Mouse (Mus musculus) brain, embryonic 14.5 days (tissue): Measurements from ENCODE around the gene Ppp1r8. TPM values are rescaled to one million over a fixed set of nuclear protein-coding genes. Genes with fewer than 3 reads are reported as not detected.
"Not testable (repeated sequence)": the region's sequence is repeated elsewhere in the genome, so short reads cannot be mapped to it uniquely, and the experiment has no call there.

Experiments used
- DNase-seq: peaks from one replicate; pipeline ENCODE4 v3.0.0-alpha.2; 2011; ENCODE audit warnings: low read depth
- CTCF ChIP-seq: fragments of 200-500 bp; IDR thresholded peaks from 2 replicates; pipeline ENCODE4 v1.5.1; 2012; ENCODE audit warnings: inconsistent platforms, mild to moderate bottlenecking, moderate library complexity, borderline replicate concordance; ENCODE audit not compliant: insufficient read depth, insufficient read length; ENCODE audit errors: extremely low read depth
- POLR2A ChIP-seq: fragments of 200-500 bp; IDR thresholded peaks from 2 replicates; pipeline ENCODE4 v1.6.1; 2012; ENCODE audit warnings: mild to moderate bottlenecking, inconsistent platforms, borderline replicate concordance; ENCODE audit not compliant: poor library complexity, insufficient read depth, insufficient read length, severe bottlenecking; ENCODE audit errors: extremely low read depth
- polyA plus RNA-seq: library from polyadenylated mRNA; depleted of rRNA; stranded (reverse); fragments of >200 nt; gene quantifications from 2 replicates; pipeline ENCODE4 v1.2.3, GENCODE M21; 2012

The Ppp1r8 gene
- polyA plus RNA-seq, 1 experiment = 91.3 TPM

- DNase-seq = no peak
- TF ChIP-seq POLR2A (no peak), CTCF (no peak)
These were observed 37.3 kb downstream of the Ppp1r8 start for GRCm38 (mm10) chr4:132805599-132806197.

GRCm38 (mm10) chr4:132805146-132805545 lies 37.8 kb downstream of the Ppp1r8 start:
- TF ChIP-seq CTCF = no peak
- TF ChIP-seq POLR2A = no peak

GRCm38 (mm10) chr4:132804331-132804730 lies 38.6 kb downstream of the Ppp1r8 start:
- TF ChIP-seq CTCF (no peak), POLR2A (no peak)
- no peak for DNase-seq

More at GRCm38 (mm10) chr4:132805146-132805545, 37.8 kb downstream of the Ppp1r8 start:
- DNase-seq = no peak

GRCm38 (mm10) chr4:132803876-132804275 lies 39.1 kb downstream of the Ppp1r8 start:
- no peak for DNase-seq
- no peak for TF ChIP-seq POLR2A

- no peak for DNase-seq
- TF ChIP-seq POLR2A = no peak
- no peak for TF ChIP-seq CTCF
These were observed 39.8 kb downstream of the Ppp1r8 start for GRCm38 (mm10) chr4:132803212-132803611.

- TF ChIP-seq CTCF (no peak), POLR2A (no peak)
- no peak for DNase-seq
These were observed 40.8 kb downstream of the Ppp1r8 start for GRCm38 (mm10) chr4:132802171-132802637.

- no peak for TF ChIP-seq POLR2A
- TF ChIP-seq CTCF = no peak
- DNase-seq = no peak
These were observed 41.5 kb downstream of the Ppp1r8 start for GRCm38 (mm10) chr4:132801176-132802077.

- TF ChIP-seq POLR2A (no peak), CTCF (no peak)
- DNase-seq = no peak
These were observed 43.1 kb downstream of the Ppp1r8 start for GRCm38 (mm10) chr4:132799845-132800244.

- not testable (repeated sequence) for DNase-seq
These were observed 44.3 kb downstream of the Ppp1r8 start for GRCm38 (mm10) chr4:132798666-132799065.

- DNase-seq = no peak
These were observed 44.9 kb downstream of the Ppp1r8 start for GRCm38 (mm10) chr4:132798028-132798427.

GRCm38 (mm10) chr4:132797461-132797860 lies 45.5 kb downstream of the Ppp1r8 start:
- TF ChIP-seq CTCF = no peak
- no peak for TF ChIP-seq POLR2A
- no peak for DNase-seq

More at GRCm38 (mm10) chr4:132798028-132798427, 44.9 kb downstream of the Ppp1r8 start:
- TF ChIP-seq CTCF (no peak), POLR2A (no peak)
